Mouse (Mus musculus) monocyte, adult 5-6 weeks (primary cell): ENCODE measurements around the gene Gm11634. TPM values are rescaled to one million over a fixed set of nuclear protein-coding genes. Genes with fewer than 3 reads are reported as not detected.

Experiments used
- ATAC-seq: fragments of 153-309, 156-312 bp; replicated peaks from 2 replicates; pipeline ENCODE4 v1.8.0; 2017; ENCODE audit warnings: mild to moderate bottlenecking; ENCODE audit not compliant: low TSS enrichment, insufficient number of reproducible peaks, severe bottlenecking, poor library complexity, low FRiP score
- total RNA-seq: library from RNA; stranded (forward); fragments of 200-1000, 200-491, 200-594 nt; gene quantifications from 3 replicates; pipeline ENCODE4 v1.2.3, GENCODE M21; 2017

Gene Gm11634
- total RNA-seq, 1 experiment from 2014 or later = not detected

- no peak; the same call in 1 of the 2 replicates for ATAC-seq
Observed at GRCm38 (mm10) chr11:101582054-101583035, 16.7 kb downstream of the Gm11634 start, which contains the start of gene Tmem106a. Gene Tmem106a, plus strand, starts transcription at chr11:101582242.

GRCm38 (mm10) chr11:101581081-101581764 lies 17.8 kb downstream of the Gm11634 start:
- ATAC-seq = peak; percentile 77

GRCm38 (mm10) chr11:101576116-101576515 lies 22.9 kb downstream of the Gm11634 start:
- ATAC-seq = no peak

GRCm38 (mm10) chr11:101568421-101568820 lies 30.6 kb downstream of the Gm11634 start:
- no peak for ATAC-seq

GRCm38 (mm10) chr11:101562391-101562790 lies 36.7 kb downstream of the Gm11634 start:
- ATAC-seq = peak; percentile 91

- ATAC-seq = no peak
Observed at GRCm38 (mm10) chr11:101556954-101557353, 42.1 kb downstream of the Gm11634 start.

GRCm38 (mm10) chr11:101556541-101556940 lies 42.5 kb downstream of the Gm11634 start:
- no peak for ATAC-seq

- no peak for ATAC-seq
Observed at GRCm38 (mm10) chr11:101553354-101553930, 45.6 kb downstream of the Gm11634 start.

GRCm38 (mm10) chr11:101552476-101553300 lies 46.4 kb downstream of the Gm11634 start:
- peak; percentile 95 for ATAC-seq

GRCm38 (mm10) chr11:101551751-101552475 lies 47.1 kb downstream of the Gm11634 start, which contains the start of the genes Brca1 and Nbr1:
Gene Brca1, minus strand, starts transcription at chr11:101551955.
Gene Nbr1, plus strand, starts transcription at chr11:101552149.
- ATAC-seq = peak; percentile 64

GRCm38 (mm10) chr11:101548526-101548925 lies 50.5 kb downstream of the Gm11634 start:
- ATAC-seq = no peak

- ATAC-seq = no peak
Observed at GRCm38 (mm10) chr11:101544132-101544531, 54.9 kb downstream of the Gm11634 start.

Other genes starting within 250 kb of the Gm11634 start
- gene G6pc, start 231.7 kb downstream of the Gm11634 start, total RNA-seq = not detected in 3 replicates
- 15.4 to 24.5 TPM (median 20.8 TPM) in 3 replicates for gene Aarsd1, start 181.6 kb downstream of the Gm11634 start, total RNA-seq
- gene Gm27029, start 174.5 kb downstream of the Gm11634 start, total RNA-seq = 5.1 TPM in 1 of 3 replicates, not detected in the others
- gene Rundc1, start 174.2 kb downstream of the Gm11634 start, total RNA-seq = 5.2 to 9.8 TPM (median 8.1 TPM) in 3 replicates
- gene Ptges3l, start 173.9 kb downstream of the Gm11634 start, total RNA-seq = 2.7 TPM in 1 of 3 replicates, not detected in the others
- 465 to 1,168 TPM (median 1,010 TPM) in 3 replicates for gene Rpl27, start 157.0 kb downstream of the Gm11634 start, total RNA-seq
- 65.6 to 68.1 TPM (median 67.1 TPM) in 3 replicates for gene Ifi35, start 150.8 kb downstream of the Gm11634 start, total RNA-seq
- not detected in 3 replicates for gene Rnd2, start 134.3 kb downstream of the Gm11634 start, total RNA-seq
- 13.9 to 14.1 TPM (median 13.9 TPM) in 3 replicates for gene Vat1, start 133.0 kb downstream of the Gm11634 start, total RNA-seq
- 2.9 to 8.0 TPM (median 5.2 TPM) in 3 replicates for gene Brca1, start 47.3 kb downstream of the Gm11634 start, total RNA-seq
- 67.9 to 104 TPM (median 83.1 TPM) in 3 replicates for gene Nbr1, start 47.1 kb downstream of the Gm11634 start, total RNA-seq
- 10.7 to 18.1 TPM (median 15.4 TPM) in 3 replicates for gene Tmem106a, start 17.0 kb downstream of the Gm11634 start, total RNA-seq
- gene Rdm1, start 27.9 kb upstream of the Gm11634 start, total RNA-seq = 9.4 to 22.4 TPM (median 18.2 TPM) in 3 replicates
- gene Arl4d, start 66.3 kb upstream of the Gm11634 start, total RNA-seq = 19.6 to 120 TPM (median 27.2 TPM) in 3 replicates
- gene Dhx8, start 133.7 kb upstream of the Gm11634 start, total RNA-seq = 45.9 to 64.3 TPM (median 49.0 TPM) in 3 replicates
- not detected in 3 replicates for gene Etv4, start 186.1 kb upstream of the Gm11634 start, total RNA-seq